Mouse (Mus musculus) midbrain, embryonic 14.5 days (tissue): ENCODE results near the gene Nek11. TPM values are rescaled to one million over a fixed set of nuclear protein-coding genes. Genes with fewer than 3 reads are reported as not detected.

ENCODE experiments used
- ATAC-seq: fragments of 200-750 bp; cut with Nextera tagmentation; 2 replicates; pipeline ENCODE4 v1.8.0; 2017; ENCODE audit warnings: moderate number of reproducible peaks, moderate library complexity; ENCODE audit not compliant: low FRiP score, low TSS enrichment
- DNase-seq: peaks from one replicate; pipeline ENCODE4 v3.0.0-alpha.2; 2015
- H3K27ac ChIP-seq: fragments of 300-500 bp; sonication (generic); replicated peaks from 2 replicates; pipeline ENCODE4 v1.5.1; 2014; ENCODE audit warnings: mild to moderate bottlenecking, low read depth, low read length, moderate library complexity
- H3K27me3 ChIP-seq: fragments of 300-500 bp; sonication (generic); 2 replicates; pipeline ENCODE4 v1.6.1; 2014; ENCODE audit warnings: low read length, control low read depth, mixed read lengths; ENCODE audit not compliant: control insufficient read depth, insufficient read depth
- H3K36me3 ChIP-seq: fragments of 300-500 bp; sonication (generic); 2 replicates; pipeline ENCODE4 v1.6.1; 2014; ENCODE audit warnings: low read length, control low read depth; ENCODE audit not compliant: control insufficient read depth, insufficient read depth
- H3K4me1 ChIP-seq: fragments of 300-500 bp; sonication (generic); 2 replicates; pipeline ENCODE4 v1.6.1; 2014; ENCODE audit warnings: mild to moderate bottlenecking, antibody characterized with exemption, low read length, control low read depth; ENCODE audit not compliant: control insufficient read depth, insufficient read depth
- H3K4me2 ChIP-seq: fragments of 300-500 bp; sonication (generic); 2 replicates; pipeline ENCODE4 v1.6.1; 2014; ENCODE audit warnings: mild to moderate bottlenecking, low read length, moderate library complexity
- H3K4me3 ChIP-seq: fragments of 300-500 bp; sonication (generic); replicated peaks from 2 replicates; pipeline ENCODE4 v1.5.1; 2014; ENCODE audit warnings: low read depth, low read length
- H3K9ac ChIP-seq: fragments of 300-500 bp; sonication (generic); replicated peaks from 2 replicates; pipeline ENCODE4 v1.6.1; 2014; ENCODE audit warnings: mild to moderate bottlenecking, low read length, moderate library complexity
- H3K9me3 ChIP-seq: fragments of 300-500 bp; sonication (generic); 2 replicates; pipeline ENCODE4 v1.6.1; 2016; ENCODE audit warnings: low read length, control low read depth, mixed read lengths; ENCODE audit not compliant: control insufficient read depth
- WGBS: fragments of 180-500 bp; shearing (Covaris S2); extraction: QIAGEN DNeasy Blood & Tissue Kit; methylation state at CpG from one replicate; pipeline ENCODE4 v1.1.7; 2014; 5-methylcytosine and 5-hydroxymethylcytosine counted together
- polyA plus RNA-seq: library from polyadenylated mRNA; unstranded; fragments of >200 nt; fragmentation: Nextera tagmentation; extraction: Ambion mirVana; gene quantifications from 2 replicates; pipeline ENCODE4 v1.2.1, GENCODE M21; 2014

Nek11 gene
- polyA plus RNA-seq: 2.2 and 3.1 TPM in 2 replicates

- Histone ChIP-seq H3K4me1 (peaks cover 25% of the 10 kb centered on the region), H3K9ac (peak within 1 kb of the TSS; percentile 62), H3K9me3 (no peaks in the 10 kb centered on the region), H3K27ac (peak within 1 kb of the TSS; percentile 81), H3K27me3 (0 out of 2 replicates have a peak, but pooled peaks cover 3% of the 10 kb centered on the region), H3K4me3 (peak within 1 kb of the TSS; percentile 69), H3K36me3 (peaks cover 13% of the 10 kb centered on the region; the same call in 1 of the 2 replicates), H3K4me2 (peak within 1 kb of the TSS; percentile 79)
- under 1% methylated on average over 44 of the region's 44 CpGs for WGBS
- DNase-seq (peak; percentile 97), ATAC-seq (peak; percentile 95)
These were observed at the start of gene Nek11, which contains the start of gene Aste1 for GRCm38 (mm10) chr9:105395218-105395627. Gene Nek11 (minus strand): TSS chr9:105395524. Gene Aste1 (plus strand): TSS chr9:105395392.

DNA sequence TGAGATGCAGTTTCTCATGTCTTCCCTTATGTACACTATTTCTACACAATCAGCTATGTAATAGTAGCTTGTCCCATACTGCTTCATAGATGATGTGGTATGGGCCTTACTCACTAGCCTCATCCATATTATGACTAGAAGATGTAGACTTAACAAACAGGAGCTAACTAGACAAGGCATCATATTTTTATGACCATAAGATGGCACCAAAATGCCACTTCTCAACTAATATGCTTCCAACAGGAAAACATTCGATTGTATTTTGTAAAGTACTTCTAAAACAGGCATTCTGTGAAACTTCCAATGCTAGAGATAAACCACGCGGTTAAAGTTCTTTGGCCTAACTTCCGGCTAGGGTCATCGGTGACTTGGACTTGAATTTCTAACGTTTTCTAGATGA lies 13.2 kb upstream of the Nek11 start:
- Histone ChIP-seq H3K9ac (no peak overlapping the region), H3K27me3 (no peaks in the 10 kb centered on the region), H3K4me1 (no peaks in the 10 kb centered on the region), H3K36me3 (peaks cover 48% of the 10 kb centered on the region), H3K4me2 (no peak overlapping the region), H3K27ac (no peak overlapping the region), H3K4me3 (no peak overlapping the region), H3K9me3 (no peaks in the 10 kb centered on the region)
- DNase-seq (peak; percentile 39), ATAC-seq (no peak)
- 96% methylated on average over 6 of the region's 6 CpGs for WGBS

GRCm38 (mm10) chr9:105394720-105395119 lies 604 bp downstream of the Nek11 start:
- Histone ChIP-seq H3K36me3 (peaks cover 13% of the 10 kb centered on the region; the same call in 1 of the 2 replicates), H3K9me3 (no peaks in the 10 kb centered on the region), H3K27me3 (0 out of 2 replicates have a peak, but pooled peaks cover 3% of the 10 kb centered on the region), H3K4me3 (peak overlapping the region; percentile 69), H3K9ac (peak overlapping the region; percentile 62; the same call in 1 of the 2 replicates), H3K4me1 (peaks cover 21% of the 10 kb centered on the region), H3K4me2 (peak overlapping the region; percentile 79), H3K27ac (no peak overlapping the region)
- WGBS: 15% methylated on average over 11 of the region's 11 CpGs
- ATAC-seq (no peak), DNase-seq (no peak)

GRCm38 (mm10) chr9:105390616-105391015 lies 4.7 kb downstream of the Nek11 start:
- Histone ChIP-seq H3K36me3 (no peaks in the 10 kb centered on the region), H3K4me1 (no peaks in the 10 kb centered on the region; the same call in none of the 2 replicates), H3K9ac (no peak overlapping the region), H3K4me2 (no peak overlapping the region), H3K27ac (no peak overlapping the region), H3K4me3 (no peak overlapping the region), H3K27me3 (0 out of 2 replicates have a peak, but pooled peaks cover 3% of the 10 kb centered on the region), H3K9me3 (no peaks in the 10 kb centered on the region)
- ATAC-seq (no peak), DNase-seq (no peak)
- WGBS: 52% methylated on average over 5 of the region's 5 CpGs

- WGBS: 18% methylated on average over 4 of the region's 4 CpGs
- H3K9me3 ChIP-seq: no peaks in the 10 kb centered on the region
- H3K4me3 ChIP-seq: no peak overlapping the region
- ATAC-seq (no peak), DNase-seq (peak; percentile 89)
- no peak overlapping the region for H3K27ac ChIP-seq
- no peaks in the 10 kb centered on the region for H3K36me3 ChIP-seq
- no peaks in the 10 kb centered on the region for H3K27me3 ChIP-seq
- no peaks in the 10 kb centered on the region for H3K4me1 ChIP-seq
- H3K9ac ChIP-seq: no peak overlapping the region
- H3K4me2 ChIP-seq: no peak overlapping the region
These were observed 6.0 kb downstream of the Nek11 start for GRCm38 (mm10) chr9:105389289-105389688.

DNA sequence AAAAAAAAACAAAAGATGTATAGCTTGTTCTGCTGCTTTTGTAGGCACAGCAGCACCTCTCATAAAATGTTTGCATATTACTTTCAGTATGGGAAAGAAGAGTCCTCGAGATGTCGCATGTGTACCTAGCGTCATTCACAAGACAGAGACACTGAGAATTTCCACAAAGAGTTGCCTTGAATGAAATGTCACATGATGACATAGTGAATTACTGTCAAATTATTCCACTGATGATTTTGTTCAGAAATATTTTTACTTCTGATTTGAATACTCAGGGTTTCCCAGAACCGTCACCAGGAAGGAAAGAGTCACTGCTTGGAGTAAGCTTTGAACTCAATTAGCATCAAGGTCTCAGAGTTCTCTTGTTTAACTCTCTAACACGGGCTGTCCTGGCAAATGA lies 7.9 kb downstream of the Nek11 start:
- H3K4me1 ChIP-seq: no peaks in the 10 kb centered on the region
- no peaks in the 10 kb centered on the region for H3K36me3 ChIP-seq
- no peak for DNase-seq
- no peak overlapping the region for H3K9ac ChIP-seq
- ATAC-seq: no peak
- no peak overlapping the region for H3K4me3 ChIP-seq
- no peak overlapping the region for H3K4me2 ChIP-seq
- H3K27ac ChIP-seq: no peak overlapping the region
- H3K9me3 ChIP-seq: no peaks in the 10 kb centered on the region
- WGBS: 85% methylated on average over 5 of the region's 5 CpGs
- H3K27me3 ChIP-seq: no peaks in the 10 kb centered on the region

DNA sequence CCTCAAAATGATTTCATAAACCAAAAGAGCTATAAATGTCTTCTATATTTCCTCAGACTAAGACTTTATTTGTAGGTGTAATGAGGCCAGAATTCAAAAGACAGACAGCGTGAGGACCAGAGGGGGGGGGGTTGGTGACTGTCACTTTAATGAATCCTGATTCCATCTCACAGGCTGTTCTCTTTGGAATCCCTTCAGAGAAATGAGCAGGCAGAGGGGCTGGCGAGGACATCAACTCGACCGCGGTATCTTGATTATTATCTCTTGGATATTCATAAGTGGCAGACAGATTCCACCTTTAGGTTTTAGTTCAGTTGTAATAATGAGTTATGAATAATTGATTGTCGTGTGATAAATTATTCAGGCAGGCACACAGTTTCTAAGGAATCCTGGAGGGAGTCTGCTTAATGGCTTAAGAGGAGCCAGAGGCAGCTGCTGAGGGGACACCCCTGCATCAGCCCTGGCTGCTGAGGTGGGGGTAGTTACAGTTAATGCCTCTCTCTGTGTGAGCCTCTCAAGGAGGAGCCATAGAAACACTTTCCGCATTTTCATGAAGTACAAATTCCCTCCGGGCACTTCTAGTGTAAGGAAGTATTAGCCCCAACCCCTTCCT lies 15.7 kb downstream of the Nek11 start:
- H3K4me1 ChIP-seq: peaks cover 19% of the 10 kb centered on the region
- H3K4me3 ChIP-seq: no peak overlapping the region
- H3K36me3 ChIP-seq: no peaks in the 10 kb centered on the region
- peak overlapping the region; percentile 19; the same call in 1 of the 2 replicates for H3K4me2 ChIP-seq
- ATAC-seq (peak; percentile 92), DNase-seq (peak; percentile 78)
- H3K27ac ChIP-seq: peak overlapping the region; percentile 68; the same call in 1 of the 2 replicates
- WGBS: 28% methylated on average over 8 of the region's 8 CpGs
- no peaks in the 10 kb centered on the region for H3K9me3 ChIP-seq
- H3K9ac ChIP-seq: no peak overlapping the region
- no peaks in the 10 kb centered on the region for H3K27me3 ChIP-seq

DNA sequence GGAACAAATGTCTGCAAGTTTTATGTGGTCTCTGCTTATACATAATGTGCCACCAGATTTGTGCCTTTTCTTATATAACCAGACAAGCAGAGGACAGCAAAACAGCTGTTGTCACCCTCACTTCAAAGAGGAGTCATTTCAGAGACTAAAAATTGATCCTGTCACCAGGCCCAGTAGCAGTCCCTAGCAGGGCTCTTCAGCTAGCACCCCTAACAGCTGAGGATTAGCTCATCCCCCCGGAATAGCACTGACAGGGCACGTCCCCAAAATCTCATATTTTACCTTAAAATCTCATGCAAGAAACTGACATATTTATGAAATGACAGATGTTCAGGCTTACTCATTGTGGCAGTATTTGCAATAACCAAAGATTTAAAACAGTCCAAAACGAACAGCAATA lies 17.7 kb downstream of the Nek11 start:
- no peak overlapping the region for H3K4me3 ChIP-seq
- H3K9me3 ChIP-seq: no peaks in the 10 kb centered on the region
- no peak for DNase-seq
- H3K4me2 ChIP-seq: no peak overlapping the region
- H3K9ac ChIP-seq: no peak overlapping the region
- 60% methylated on average over 3 of the region's 3 CpGs for WGBS
- H3K27me3 ChIP-seq: no peaks in the 10 kb centered on the region
- H3K27ac ChIP-seq: no peak overlapping the region
- no peak for ATAC-seq
- H3K36me3 ChIP-seq: no peaks in the 10 kb centered on the region
- peaks cover 22% of the 10 kb centered on the region for H3K4me1 ChIP-seq
